Mouse (Mus musculus) MEL (cell line): ENCODE data around the gene Gm20696.

Experiments used
- CHD2 ChIP-seq: IDR thresholded peaks from 2 replicates; pipeline ENCODE4 v1.6.1; 2011; ENCODE audit warnings: low read length, improper control_type of control experiment
- CTCF ChIP-seq, 3 experiments: IDR thresholded peaks in 2 of 3; conservative IDR thresholded peaks in 1 of 3; 2 replicates each; pipeline ENCODE4 v1.5.1; 2011 to 2012; ENCODE audit warnings: low read length in 3 of 3, low read depth in 2 of 3, mild to moderate bottlenecking in 2 of 3, improper control_type of control experiment in 1 of 3, inconsistent platforms in 1 of 3, mixed read lengths in 1 of 3, moderate library complexity in 1 of 3; ENCODE audit not compliant: control insufficient read depth in 1 of 3, insufficient read depth in 1 of 3, poor library complexity in 1 of 3, severe bottlenecking in 1 of 3
- ELF1 ChIP-seq: IDR thresholded peaks from 2 replicates; pipeline ENCODE4 v1.6.1; 2014; ENCODE audit warnings: low read depth, mild to moderate bottlenecking, inconsistent platforms, low read length, improper control_type of control experiment, moderate library complexity
- ETS1 ChIP-seq: IDR thresholded peaks from 2 replicates; pipeline ENCODE4 v1.6.1; 2012; ENCODE audit warnings: low read depth, mild to moderate bottlenecking, inconsistent platforms, low read length, improper control_type of control experiment, moderate library complexity
- GATA1 ChIP-seq: IDR thresholded peaks from 2 replicates; pipeline ENCODE4 v1.6.1; 2011; ENCODE audit warnings: low read depth, low read length, improper control_type of control experiment
- HCFC1 ChIP-seq: IDR thresholded peaks from 2 replicates; pipeline ENCODE4 v1.6.1; 2012; ENCODE audit warnings: low read depth, mild to moderate bottlenecking, inconsistent platforms, low read length, improper control_type of control experiment, moderate library complexity
- POLR2A ChIP-seq, 2 experiments: IDR thresholded peaks; 2 replicates each; pipeline ENCODE4 v1.6.1; 2011 to 2012; ENCODE audit warnings: low read length in 2 of 2, mild to moderate bottlenecking in 2 of 2, control low read depth in 1 of 2, improper control_type of control experiment in 1 of 2, low read depth in 1 of 2, moderate library complexity in 1 of 2; ENCODE audit not compliant: control insufficient read depth in 1 of 2, insufficient read depth in 1 of 2, poor library complexity in 1 of 2
- POLR2AphosphoS5 ChIP-seq: IDR thresholded peaks from 2 replicates; pipeline ENCODE4 v1.6.1; 2012; ENCODE audit warnings: low read depth, borderline replicate concordance, mild to moderate bottlenecking, inconsistent platforms, low read length, moderate library complexity, mixed read lengths
- UBTF ChIP-seq: IDR thresholded peaks from 2 replicates; pipeline ENCODE4 v1.6.1; 2012; ENCODE audit warnings: low read depth, mild to moderate bottlenecking, inconsistent platforms, low read length, improper control_type of control experiment, moderate library complexity, borderline replicate concordance; ENCODE audit not compliant: insufficient read depth
- USF2 ChIP-seq, 2 experiments: IDR thresholded peaks; 2 replicates each; pipeline ENCODE4 v1.6.1; 2011 to 2012; ENCODE audit warnings: improper control_type of control experiment in 2 of 2, low read length in 2 of 2, borderline replicate concordance in 1 of 2, inconsistent platforms in 1 of 2, low read depth in 1 of 2, mild to moderate bottlenecking in 1 of 2; ENCODE audit not compliant: insufficient read depth in 1 of 2

DNA sequence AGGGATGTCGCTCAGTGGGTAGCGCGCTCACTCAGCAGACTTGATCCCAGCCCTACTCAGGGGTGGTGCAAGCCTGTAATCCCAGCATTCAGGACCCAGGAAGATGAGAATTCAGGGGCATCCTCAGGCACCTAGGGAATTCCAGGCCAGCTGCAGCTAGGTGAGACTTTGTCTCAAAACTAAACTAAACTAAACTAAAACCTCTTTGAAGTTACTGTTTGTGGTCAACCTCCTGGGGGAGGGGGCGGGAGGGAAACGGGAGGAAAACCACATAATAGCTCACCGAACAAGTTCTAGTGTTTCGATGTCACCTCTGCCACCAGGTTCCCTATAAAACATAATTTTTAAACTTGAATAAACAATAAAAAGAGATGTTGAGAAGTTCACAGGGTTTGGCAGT is 168.5 kb downstream of the Gm20696 start:
- TF ChIP-seq CTCF (IDR thresholded peaks at IDR 0.05 in 2 of 3, conservative IDR thresholded peaks at IDR 0.05 in 1 of 3; ENCODE audit: control insufficient read depth in 1 of 3, insufficient read depth in 1 of 3, low read depth in 2 of 3, low read length in 3 of 3, poor library complexity in 1 of 3, severe bottlenecking in 1 of 3), result no peak
- no peak for TF ChIP-seq POLR2AphosphoS5
- no peak for TF ChIP-seq HCFC1
- no peak for TF ChIP-seq POLR2A (IDR thresholded peaks at IDR 0.05; ENCODE audit: control insufficient read depth in 1 of 2, insufficient read depth in 1 of 2, low read depth in 1 of 2, low read length in 2 of 2, poor library complexity in 1 of 2)
- TF ChIP-seq ELF1, result no peak
- TF ChIP-seq USF2 (IDR thresholded peaks at IDR 0.05; ENCODE audit: borderline replicate concordance in 1 of 2, insufficient read depth in 1 of 2, low read depth in 1 of 2, low read length in 2 of 2), result no peak
- TF ChIP-seq ETS1, result no peak
- no peak for TF ChIP-seq GATA1
- no peak for TF ChIP-seq UBTF
- no peak for TF ChIP-seq CHD2
